Mouse (Mus musculus): ENCODE measurements at regions not wholly inside any gene's neighbourhood (a gene's known extent, or its start where the extent isn't known, plus 50 kb on each side); places are given as distances from the start of the nearest gene placed in this dataset.

DNA sequence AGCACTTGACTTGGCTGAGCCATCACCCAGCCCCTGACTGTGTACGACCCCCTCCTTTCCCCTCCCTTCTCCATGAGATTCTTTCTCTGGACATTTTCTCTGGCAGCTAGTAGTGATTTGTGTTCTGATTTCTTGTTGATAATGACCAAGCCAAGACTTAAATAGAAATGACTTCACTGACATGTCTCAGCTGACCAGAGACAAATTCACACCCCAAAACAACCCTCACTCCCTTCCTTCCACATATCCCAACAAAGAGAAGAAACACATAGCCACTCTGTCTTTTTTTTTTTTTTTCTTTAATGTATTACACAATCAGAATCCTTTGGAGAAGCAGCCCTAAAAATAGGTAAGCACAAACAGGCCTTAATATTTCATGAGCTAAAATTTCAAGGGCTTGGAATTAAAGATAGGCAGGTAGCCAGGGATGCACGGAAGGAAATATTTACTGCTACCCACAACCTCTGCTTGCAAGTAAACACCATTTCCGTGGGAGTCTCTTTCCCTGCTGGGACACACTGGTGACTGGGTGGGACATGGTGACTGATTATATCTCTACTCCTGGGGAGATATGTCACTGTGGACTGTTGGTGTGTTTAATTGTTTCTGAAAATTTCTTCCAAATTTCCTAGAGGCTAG, 272.1 kb upstream of the Adgrl2 start:
- DNase-seq, result no peak

DNA sequence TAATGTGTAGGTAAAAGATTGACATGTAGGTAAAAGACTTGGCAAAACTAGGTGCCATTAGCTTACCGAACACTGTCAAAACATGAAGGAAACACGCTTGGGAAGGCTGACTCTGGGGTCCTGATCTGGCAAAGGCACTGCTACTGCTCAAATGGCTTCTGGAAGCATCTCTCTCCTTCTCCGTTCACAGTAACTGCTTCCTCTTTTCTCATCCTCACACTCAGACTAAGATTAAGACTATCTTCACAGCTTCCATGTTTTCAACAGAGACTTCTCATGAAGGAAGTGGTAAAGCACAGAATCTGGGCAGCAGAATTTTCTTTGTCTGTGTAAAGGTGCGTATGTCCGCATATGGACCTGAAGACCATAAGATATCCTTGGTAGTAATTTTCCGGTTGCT, 271.4 kb upstream of the Adgrl2 start:
- DNase-seq, result no peak

DNA sequence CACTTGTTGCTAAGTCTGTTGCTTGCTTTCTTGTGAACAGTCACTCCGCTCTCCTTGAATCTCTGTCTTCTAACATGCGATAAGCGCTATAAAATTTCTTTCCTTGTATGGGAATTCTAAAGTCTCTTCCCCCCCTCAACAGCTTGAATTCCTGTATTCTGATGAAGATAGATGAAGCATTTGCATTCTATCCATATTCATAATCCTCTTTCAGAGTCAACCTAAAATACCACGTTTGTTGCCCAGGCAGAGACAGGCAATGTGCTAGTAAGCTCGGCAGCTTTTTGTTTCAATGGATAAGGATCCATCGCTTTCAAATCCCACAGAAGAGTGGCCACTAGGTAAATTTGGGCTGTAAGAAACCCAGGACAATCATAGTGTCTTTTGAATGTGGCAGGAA, 268.5 kb upstream of the Adgrl2 start:
- DNase-seq, result no peak

DNA sequence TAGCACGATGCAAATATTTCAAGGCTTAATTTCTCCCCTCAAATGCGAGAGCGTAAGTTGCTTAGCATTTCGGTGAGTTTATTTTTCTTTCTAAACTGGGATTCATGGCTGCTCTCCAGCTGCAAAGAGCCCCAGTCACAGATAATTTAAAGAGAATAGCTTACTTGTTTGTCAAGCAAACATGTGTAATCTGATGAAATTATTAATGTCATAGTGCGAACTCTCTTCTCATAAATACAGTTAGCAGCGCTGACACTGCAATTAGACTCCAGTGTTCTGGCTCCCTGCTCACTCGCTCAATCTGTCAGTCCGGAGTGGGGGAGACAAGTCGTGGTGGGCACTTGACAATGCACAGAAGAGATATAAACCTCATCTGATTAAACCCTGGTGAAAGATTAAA, 266.5 kb upstream of the Adgrl2 start:
- DNase-seq, result no peak

DNA sequence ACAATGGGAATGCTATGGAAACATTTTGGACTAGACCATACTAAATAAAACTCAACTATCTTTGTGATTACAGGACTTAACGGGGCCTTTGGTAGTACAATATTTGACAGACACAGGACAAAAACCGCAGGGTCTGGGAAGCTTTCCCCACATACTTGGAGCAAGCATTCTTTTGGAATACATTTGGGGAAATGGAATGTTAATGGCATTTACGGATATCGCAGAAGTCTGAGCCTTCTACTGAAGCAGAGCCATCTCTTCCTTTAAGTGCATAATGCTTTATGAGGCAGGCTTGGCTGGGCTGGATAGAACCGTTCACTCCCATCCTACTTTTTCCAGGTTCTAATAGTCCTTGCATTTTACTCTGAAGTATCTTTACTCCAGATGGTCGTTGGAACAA, 262.7 kb upstream of the Adgrl2 start:
- no peak for DNase-seq

DNA sequence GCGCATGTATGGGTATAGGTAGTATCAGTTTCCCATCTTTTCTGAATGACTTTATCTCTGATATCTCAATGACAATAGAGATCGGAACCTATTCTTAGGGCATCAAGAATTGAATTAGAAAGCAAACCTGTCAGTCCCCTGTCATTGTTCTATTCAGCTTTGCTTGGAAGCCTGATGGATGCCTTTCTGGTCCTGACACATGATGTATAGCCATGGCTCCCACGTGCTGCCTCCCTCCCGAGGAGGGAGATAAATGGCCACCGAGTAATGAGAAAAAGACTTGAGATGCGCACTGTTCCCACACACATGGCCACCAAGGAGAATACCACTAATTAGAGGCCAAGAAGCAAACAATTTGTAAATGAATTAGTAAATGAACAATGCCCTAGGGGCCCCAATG, 261.8 kb upstream of the Adgrl2 start:
- no peak for DNase-seq

DNA sequence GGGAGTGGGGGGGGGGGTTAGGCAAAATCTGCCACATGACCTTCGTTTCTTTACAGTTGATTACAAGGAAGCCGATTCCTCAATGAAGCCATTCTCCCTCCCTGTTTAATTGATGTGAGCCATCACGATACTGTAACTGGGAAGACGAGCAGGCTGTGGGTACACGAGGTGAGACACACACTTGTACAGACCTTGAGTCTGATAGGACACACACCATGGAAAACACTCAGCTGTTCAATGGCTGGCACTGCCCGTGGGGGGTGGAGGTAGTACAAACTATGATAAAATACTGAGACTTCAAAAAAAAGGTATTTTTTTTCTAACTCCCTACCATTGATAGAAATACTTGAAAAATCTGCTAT, 257.3 kb upstream of the Adgrl2 start:
- DNase-seq, result no peak

DNA sequence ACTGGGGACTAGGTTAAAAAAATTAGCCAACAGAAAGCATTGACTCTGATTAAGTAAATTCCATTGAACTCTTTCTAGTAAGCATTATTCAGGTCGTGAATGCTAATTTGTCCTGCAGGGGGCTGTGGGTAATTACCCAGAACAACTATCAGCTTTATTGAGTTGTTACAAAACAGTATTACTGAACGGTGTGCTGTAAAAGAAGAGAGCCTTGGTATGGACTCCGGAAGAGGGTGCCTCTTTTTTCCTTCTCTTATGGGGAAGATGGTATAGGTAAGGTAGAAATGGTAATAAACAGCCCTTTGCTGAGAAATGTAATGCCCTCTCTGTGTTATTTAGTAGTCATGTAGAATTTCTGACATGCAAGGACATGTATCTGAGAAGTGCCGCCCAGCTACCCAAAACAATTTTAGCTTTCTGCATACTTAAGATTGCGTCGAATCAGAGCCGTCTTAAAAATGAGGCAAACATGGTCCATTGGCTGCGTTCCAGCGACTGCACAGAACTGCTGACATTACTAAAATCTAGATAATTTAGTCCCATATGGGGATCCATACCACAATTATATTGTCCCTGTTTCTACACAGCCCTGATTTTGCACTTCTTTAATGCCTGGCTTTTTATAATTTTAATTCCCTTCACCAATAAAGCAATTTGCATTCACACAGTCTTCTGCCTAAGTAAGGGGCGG, 256.7 kb upstream of the Adgrl2 start:
- DNase-seq, result no peak

DNA sequence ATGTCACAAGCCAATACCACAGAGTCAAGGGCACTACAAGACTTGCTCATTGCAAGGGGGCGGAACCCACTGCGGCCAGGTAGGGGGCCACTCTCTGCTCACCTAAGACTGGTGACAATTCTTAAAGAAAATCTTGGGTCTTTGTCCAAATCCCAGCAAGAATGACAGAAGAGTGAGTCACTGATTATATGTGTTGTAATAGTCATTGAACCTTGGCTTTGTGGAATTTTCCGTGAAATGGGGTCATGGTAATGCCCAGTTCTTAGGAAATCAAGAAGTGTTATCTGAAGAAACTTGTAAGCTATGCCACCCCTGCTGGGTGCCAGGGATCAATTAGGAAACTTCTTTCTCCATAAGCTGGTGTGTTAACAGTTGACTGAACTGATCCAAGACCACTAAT, 249.3 kb upstream of the Adgrl2 start:
- no peak for DNase-seq

DNA sequence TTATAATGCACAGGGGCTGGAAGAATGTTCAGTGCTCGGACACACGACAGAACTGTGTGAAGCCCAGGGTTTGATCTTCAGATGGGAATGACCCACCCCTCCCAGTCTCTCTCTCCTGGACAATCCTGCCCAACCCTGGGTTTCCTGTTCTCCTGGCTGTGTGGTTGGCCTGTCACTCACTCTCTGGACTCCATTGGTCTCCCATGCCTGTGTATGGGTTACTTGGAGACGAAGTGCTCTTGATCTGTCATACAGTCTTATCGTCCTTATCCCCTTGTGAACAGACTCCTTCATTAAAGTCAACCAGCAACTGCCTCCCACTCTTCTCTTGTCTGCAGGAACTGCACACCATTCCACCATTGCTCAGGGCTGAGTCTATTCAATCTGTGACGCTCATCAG, 247.7 kb upstream of the Adgrl2 start:
- no peak for DNase-seq

DNA sequence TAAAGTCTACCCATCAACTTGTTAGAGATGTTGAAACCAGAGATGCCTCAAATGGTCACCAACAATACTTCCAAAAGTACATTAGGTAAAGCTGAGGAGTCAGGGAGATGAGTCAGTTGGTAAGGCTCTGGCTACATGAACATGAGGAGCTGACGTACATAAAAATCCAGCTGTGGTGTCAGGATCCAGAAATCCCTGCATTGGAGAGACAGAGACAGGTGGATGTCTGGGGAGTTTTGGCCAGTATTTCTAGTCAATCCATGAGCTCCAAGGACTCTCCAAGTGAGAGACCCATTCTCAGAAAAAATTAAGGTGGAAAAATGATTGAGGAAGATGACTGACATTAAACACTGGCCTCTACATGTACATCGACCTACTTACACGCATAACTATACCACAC, 244.8 kb upstream of the Adgrl2 start:
- DNase-seq, result no peak

DNA sequence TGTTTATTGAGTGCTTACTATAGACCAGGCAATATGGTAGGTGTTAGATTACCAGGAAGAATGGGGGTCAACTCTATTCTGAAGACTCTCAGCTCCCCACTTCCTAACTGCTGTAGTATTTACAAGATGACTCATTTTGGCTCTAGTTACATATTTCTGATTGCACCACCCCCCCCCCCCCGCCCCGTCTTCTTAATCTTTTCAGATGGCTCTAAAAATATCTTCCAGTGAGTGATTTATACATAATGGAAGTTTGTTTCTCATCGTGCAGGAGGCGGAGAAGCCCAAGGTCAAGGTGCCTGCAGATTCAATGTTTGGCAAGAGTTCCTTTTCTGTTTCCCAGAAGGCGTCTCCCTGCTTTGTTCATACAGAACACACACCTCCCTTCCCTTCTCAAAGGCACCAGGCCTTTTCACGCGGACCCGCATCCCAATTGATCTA, 243.4 kb upstream of the Adgrl2 start:
- no peak for DNase-seq

DNA sequence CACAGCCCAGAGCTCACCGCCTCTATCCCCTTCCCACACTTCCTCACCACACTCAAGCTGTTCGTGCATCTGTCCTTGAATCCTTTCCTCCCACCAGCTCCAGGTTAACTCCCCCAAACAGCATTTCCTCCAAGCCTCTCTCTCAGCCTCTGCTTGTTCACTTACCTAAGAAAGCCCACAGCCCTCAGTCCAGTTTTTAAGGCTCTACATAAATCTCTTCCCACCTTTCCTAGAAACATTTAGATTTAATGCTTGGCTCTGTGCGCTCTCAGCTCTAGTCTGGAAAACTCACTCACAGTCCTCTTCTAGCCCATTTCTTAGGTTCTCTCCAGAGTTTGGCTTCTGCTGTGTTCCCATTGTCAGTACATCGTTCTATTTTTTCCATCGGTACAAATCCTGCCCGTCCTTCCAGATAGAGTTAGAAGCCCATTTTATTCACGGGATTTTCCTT, 242.9 kb upstream of the Adgrl2 start:
- no peak for DNase-seq

DNA sequence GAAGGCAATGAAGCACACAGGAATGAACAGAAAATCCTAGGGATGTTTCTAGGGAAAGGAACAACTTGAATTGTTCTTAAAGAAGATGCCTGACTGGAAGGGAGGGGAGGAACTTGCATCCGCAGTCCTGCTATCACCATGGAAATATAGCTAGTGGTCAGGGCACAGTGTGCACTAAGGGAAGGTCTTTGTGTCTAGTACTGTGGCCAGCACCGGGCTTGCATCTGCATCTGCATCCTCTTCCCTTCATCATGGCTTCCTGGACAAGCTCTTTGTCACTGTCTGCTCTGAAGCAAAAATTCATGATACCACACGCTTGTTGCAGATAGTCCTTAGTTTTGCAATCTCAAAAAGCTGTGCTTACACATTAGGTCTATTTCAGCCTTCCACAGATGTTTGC, 241.0 kb upstream of the Adgrl2 start:
- no peak for DNase-seq

DNA sequence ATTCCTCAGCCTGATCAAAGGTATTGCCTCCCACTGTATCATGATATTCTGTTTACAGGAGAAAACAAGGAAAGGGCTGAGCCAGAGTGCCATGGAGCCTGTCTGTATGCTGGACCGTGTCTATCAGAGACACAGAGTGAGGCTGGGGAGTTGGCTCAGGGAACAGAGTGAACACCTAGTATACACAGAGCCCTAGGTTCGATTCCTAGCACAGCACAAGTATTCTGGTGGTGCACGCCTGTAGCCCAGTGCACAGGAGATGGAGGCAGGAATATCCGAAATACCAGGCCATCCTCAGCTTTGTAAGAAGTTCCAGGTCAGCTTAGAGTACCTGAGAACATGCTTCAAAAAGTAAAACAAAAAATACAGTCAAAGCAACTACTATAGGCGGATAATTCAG, 237.2 kb upstream of the Adgrl2 start:
- DNase-seq, result no peak

DNA sequence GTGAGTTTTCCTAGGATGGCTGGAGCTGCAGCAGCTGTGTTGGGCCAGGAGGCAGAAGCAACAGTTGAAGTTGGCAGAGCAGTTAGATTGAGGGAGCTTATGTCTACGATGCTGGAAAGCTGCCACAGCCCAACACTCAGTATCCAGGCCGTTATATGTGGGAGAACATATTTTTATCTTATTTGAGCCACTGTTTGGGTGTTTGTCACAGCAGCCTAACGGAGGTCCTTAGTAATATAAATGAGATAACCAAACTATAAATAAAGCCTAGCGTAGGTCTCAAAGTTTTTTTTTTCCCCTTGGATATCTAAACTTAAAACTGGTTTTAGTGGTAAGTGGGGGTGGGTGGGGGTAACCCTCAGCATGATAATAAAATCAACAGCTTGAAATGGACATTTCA, 236.4 kb upstream of the Adgrl2 start:
- DNase-seq, result no peak

DNA sequence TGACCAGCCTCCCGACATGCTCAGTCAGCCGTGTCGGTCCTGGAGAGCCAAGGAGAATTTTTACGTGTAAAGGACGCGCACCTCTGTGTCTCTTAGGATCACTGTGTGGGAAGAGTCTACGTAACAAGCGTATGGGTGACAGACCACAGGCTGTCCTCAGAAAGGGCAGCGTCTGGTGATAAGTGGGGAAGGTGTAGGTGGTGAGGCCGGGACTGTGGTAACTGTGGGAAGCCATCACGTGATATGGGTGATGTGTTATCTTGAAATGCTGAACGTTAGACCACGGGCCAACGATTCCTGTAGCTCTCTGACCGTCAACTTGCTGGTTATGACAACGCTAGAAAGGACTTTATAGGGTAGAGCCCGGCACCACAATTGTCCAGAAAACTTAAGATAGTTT, 235.3 kb upstream of the Adgrl2 start:
- DNase-seq, result no peak

DNA sequence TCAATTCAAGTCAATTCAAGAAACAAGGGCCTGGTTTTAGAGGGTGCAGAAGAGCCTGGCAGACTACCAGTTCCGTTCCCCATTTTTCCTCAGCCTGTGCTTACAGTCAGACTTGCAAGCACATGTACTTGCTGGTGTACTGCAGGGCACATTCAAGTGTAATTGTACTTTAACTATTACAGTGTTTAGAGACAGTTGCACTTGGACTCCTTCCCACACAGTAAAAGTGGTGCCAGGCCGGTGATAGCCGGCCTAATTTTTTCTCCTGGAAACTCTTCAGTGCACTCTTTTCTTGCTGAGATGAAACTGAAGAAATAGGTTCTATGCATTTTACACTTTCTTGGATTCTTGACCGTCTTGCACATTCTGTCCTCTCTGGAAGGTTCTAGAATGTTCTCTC, 233.9 kb upstream of the Adgrl2 start:
- no peak for DNase-seq

DNA sequence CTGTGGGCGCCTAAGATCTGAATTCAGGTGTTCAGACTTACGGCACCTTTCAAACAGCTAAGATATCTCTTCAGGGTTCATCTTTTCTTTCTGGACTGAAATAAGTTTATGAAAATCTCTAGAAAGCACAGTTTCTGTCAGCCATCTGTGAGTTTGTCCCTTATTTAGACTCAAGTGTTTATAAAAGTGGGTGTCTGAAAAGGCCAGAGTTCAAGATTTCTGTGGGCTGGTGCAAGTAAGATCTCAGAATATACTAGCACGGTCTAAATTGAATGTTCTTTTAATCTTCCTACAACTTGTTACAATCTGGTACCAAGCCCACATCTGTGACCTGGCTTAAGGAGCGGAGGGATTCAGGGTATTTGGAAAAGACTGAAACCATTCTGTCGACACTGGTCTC, 233.4 kb upstream of the Adgrl2 start:
- no peak for DNase-seq

DNA sequence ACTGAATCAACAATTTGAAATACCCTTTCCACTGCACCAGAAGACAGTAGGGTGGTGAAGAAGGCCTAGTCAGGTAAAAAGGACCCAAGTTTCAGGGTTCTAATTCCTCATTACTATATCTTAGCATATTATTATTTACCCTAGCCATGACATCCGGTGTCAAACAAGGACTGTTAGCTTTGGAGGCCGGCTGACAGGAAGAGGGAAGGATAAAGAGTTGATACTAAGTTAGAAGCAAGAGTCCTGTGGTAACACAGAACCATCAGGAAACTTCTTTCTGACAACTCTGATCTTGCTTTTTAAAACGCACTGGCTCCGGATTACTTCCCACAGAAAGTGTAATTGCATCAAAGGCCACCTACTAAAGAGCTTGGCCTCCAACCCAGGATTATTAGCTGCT, 230.6 kb upstream of the Adgrl2 start:
- DNase-seq, result no peak

DNA sequence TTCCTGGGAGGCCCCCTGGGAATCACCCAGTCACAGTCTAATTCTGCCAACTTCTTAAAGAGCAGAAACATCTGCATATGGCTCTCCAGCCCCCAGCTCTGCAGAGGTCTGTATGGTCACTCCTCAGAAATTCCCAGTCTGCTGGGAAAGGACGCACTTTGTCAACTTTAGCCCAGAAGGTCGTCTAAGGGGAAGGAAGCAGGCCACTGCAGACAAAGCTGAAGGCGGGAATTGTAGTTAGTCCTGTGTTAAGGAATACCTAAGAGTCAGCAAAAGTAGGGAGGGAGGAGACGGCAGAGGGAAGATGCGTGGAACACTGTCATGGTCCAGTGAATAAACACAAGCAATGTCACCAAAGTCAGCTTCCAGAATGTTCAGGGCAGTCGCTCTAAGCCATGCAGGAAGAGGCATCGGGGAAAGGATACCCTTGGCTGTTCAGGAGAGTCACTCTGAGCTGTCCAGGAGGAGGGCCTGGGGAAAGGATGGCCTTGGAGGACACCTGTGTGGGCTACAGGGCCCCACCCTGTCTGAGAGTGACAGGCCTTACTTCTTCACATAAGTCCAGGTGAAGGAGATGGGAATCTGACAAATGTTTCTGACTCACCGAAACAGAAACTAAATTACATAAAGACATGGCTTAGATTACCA, 230.1 kb upstream of the Adgrl2 start:
- no peak for DNase-seq

DNA sequence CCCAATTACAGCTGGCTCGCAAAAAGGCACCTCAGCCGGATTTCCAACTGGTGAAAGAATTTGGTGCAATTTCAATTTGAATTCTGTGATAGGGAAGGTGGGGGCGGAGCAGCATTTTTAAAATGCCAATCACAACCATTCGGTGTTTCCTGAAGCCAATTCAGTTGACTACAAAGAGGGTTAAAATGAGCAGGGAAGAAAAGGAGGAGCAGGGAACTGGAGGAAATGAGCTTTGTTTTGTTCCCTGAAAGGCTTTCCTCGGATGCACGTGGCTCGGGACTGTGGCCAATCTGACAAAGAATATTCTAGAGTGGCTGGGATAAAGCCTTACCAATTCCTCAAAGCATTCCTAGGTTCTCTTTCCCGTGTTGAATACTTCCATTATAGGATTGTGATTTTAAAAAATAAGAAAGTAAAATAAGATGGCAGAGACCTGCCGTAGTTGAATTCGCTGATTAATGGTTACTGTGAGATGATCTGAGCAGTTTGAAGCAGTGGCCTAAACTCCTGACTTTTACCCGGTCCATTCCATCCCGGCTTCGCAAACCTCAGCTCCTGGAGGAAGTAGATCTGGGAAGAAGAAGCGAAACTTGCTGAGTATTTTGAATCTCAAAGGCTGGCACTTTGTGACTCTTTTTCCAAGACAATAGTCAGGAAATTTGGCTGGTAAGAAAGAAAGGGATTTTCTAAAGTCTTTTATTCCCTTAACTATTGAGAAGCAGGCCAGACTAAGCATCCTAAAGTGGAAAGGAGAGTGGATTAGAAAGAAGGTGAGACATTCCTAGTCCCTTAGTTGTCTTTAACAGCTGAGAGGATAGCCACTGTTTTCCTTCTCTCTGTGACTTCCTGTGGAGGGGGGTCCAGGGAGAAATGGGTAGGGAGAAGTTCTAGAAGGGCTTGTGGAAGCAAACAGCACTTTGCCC, 229.3 kb upstream of the Adgrl2 start:
- no peak for DNase-seq
